Mouse (Mus musculus): ENCODE measurements at regions not wholly inside any gene's neighbourhood (a gene's known extent, or its start where the extent isn't known, plus 50 kb on each side); places are given as distances from the start of the nearest gene placed in this dataset.
A peak's percentile ranks its signal among the peaks of the same experiment; 100 is the strongest.

- DNase-seq (ENCODE audit: low read depth, low spot score), result peak; percentile 4
- Histone ChIP-seq H3K9me3 (replicated peaks; ENCODE audit: insufficient read depth, low read length) (no peaks in the 10 kb centered on the region), H3K27ac (ENCODE audit: control insufficient read depth, low read depth, low read length) (no peak overlapping the region), H3K79me2 (ENCODE audit: control insufficient read depth, insufficient read depth, low read length, poor library complexity) (no peaks in the 10 kb centered on the region), H3K27me3 (ENCODE audit: control insufficient read depth in 1 of 2, insufficient read depth in 2 of 2, low read length in 2 of 2) (no peaks in the 10 kb centered on the region), H3K9ac (ENCODE audit: control insufficient read depth, low read depth, low read length, poor library complexity, severe bottlenecking) (no peak overlapping the region), H3K4me3 (ENCODE audit: control insufficient read depth in 1 of 2, insufficient read depth in 1 of 2, low read depth in 2 of 2, low read length in 2 of 2) (no peak overlapping the region), H3K4me1 (ENCODE audit: control insufficient read depth in 1 of 2, insufficient read depth in 2 of 2, low read length in 2 of 2) (no peaks in the 10 kb centered on the region), H3K36me3 (ENCODE audit: control insufficient read depth in 1 of 2, insufficient read depth in 2 of 2, low read length in 2 of 2) (no peaks in the 10 kb centered on the region)
- TF ChIP-seq ZKSCAN1 (IDR thresholded peaks at IDR 0.05; ENCODE audit: low read depth, low read length) (no peak), POLR2AphosphoS5 (IDR thresholded peaks at IDR 0.05; ENCODE audit: borderline replicate concordance, low read depth, low read length) (no peak), GABPA (IDR thresholded peaks at IDR 0.05; ENCODE audit: low read depth, low read length) (no peak), ELF1 (IDR thresholded peaks at IDR 0.05; ENCODE audit: low read depth, low read length) (no peak), CHD1 (IDR thresholded peaks at IDR 0.05; ENCODE audit: low read depth, low read length) (no peak), MXI1 (IDR thresholded peaks at IDR 0.05; ENCODE audit: low read depth, low read length) (no peak), RCOR1 (IDR thresholded peaks at IDR 0.05; ENCODE audit: low read depth, low read length) (no peak), USF1 (IDR thresholded peaks at IDR 0.05; ENCODE audit: low read depth, low read length) (no peak), NRF1 (IDR thresholded peaks at IDR 0.05; ENCODE audit: insufficient read depth, low read depth, low read length, poor library complexity, severe bottlenecking) (no peak), MAX (IDR thresholded peaks at IDR 0.05; ENCODE audit: low read length) (no peak), SMC3 (IDR thresholded peaks at IDR 0.05; ENCODE audit: low read depth, low read length) (no peak; the same call in 1 of the 2 replicates), CTCF (IDR thresholded peaks at IDR 0.05 in 2 of 3, conservative IDR thresholded peaks at IDR 0.05 in 1 of 3; ENCODE audit: control insufficient read depth in 1 of 3, insufficient read depth in 1 of 3, low read depth in 2 of 3, low read length in 3 of 3, poor library complexity in 1 of 3, severe bottlenecking in 1 of 3) (peak; percentile 13 to 28 (median 18); a peak in 3 of 6 replicates), MYC (IDR thresholded peaks at IDR 0.05; ENCODE audit: low read depth, low read length) (no peak), RAD21 (IDR thresholded peaks at IDR 0.05; ENCODE audit: low read depth, low read length) (peak; percentile 7), NELFE (IDR thresholded peaks at IDR 0.05; ENCODE audit: low read depth, low read length) (no peak)
These were observed 148.5 kb upstream of the Tsc22d1 start for GRCm38 (mm10) chr14:76266249-76266648.

- Histone ChIP-seq H3K27ac (ENCODE audit: control insufficient read depth, low read depth, low read length) (no peak overlapping the region), H3K36me3 (ENCODE audit: control insufficient read depth in 1 of 2, insufficient read depth in 2 of 2, low read length in 2 of 2) (no peaks in the 10 kb centered on the region), H3K4me1 (ENCODE audit: control insufficient read depth in 1 of 2, insufficient read depth in 2 of 2, low read length in 2 of 2) (no peaks in the 10 kb centered on the region), H3K79me2 (ENCODE audit: control insufficient read depth, insufficient read depth, low read length, poor library complexity) (no peaks in the 10 kb centered on the region), H3K27me3 (ENCODE audit: control insufficient read depth in 1 of 2, insufficient read depth in 2 of 2, low read length in 2 of 2) (no peaks in the 10 kb centered on the region), H3K9me3 (replicated peaks; ENCODE audit: insufficient read depth, low read length) (no peaks in the 10 kb centered on the region), H3K9ac (ENCODE audit: control insufficient read depth, low read depth, low read length, poor library complexity, severe bottlenecking) (no peak overlapping the region), H3K4me3 (ENCODE audit: control insufficient read depth in 1 of 2, insufficient read depth in 1 of 2, low read depth in 2 of 2, low read length in 2 of 2) (no peak overlapping the region)
- DNase-seq (ENCODE audit: low read depth, low spot score), result no peak
- TF ChIP-seq POLR2A (IDR thresholded peaks at IDR 0.05; ENCODE audit: control insufficient read depth in 1 of 2, insufficient read depth in 1 of 2, low read depth in 1 of 2, low read length in 2 of 2, poor library complexity in 1 of 2) (no peak), ZKSCAN1 (IDR thresholded peaks at IDR 0.05; ENCODE audit: low read depth, low read length) (no peak), MAZ (IDR thresholded peaks at IDR 0.05; ENCODE audit: low read depth, low read length) (no peak), USF1 (IDR thresholded peaks at IDR 0.05; ENCODE audit: low read depth, low read length) (no peak), UBTF (IDR thresholded peaks at IDR 0.05; ENCODE audit: borderline replicate concordance, insufficient read depth, low read depth, low read length) (no peak), RAD21 (IDR thresholded peaks at IDR 0.05; ENCODE audit: low read depth, low read length) (no peak)
These were observed 147.7 kb upstream of the Tsc22d1 start for GRCm38 (mm10) chr14:76267091-76267490.
